Mouse (Mus musculus): ENCODE measurements around the gene Alk.

Gene Alk

DNA sequence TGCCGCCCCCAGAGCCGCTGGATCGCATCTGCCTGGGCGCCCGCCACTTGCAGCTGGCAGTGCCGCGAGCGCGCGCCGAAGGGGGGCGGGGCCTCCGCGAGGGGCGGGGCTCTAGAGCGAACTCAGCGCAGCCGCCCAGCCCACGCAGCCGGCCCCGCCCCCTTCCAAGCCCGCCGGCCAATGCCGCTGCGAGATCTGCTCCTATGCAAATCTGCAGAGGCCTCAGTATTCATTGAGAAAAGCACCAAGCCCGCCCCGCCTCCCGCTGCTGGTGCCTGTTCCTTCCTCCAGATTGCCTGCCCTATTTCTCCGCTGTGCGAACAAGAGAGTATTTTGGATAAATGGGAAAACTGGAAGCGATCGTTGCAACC, at the start of gene Alk:
TSS of gene Alk (minus strand) at position 18 of the 371 bp plus-strand sequence.
- in situ Hi-C loops (cut with MboI; ENCODE audit: low pct_unique_long_range_greater_than_20kb in 1 of 2, low sequenced_read_pairs in 2 of 2, unreplicated experiment in 1 of 2) = loop anchor here (10.0 kb wide), 1 partner anchor 180 kb away; no protein-coding TSS in a partner anchor

DNA sequence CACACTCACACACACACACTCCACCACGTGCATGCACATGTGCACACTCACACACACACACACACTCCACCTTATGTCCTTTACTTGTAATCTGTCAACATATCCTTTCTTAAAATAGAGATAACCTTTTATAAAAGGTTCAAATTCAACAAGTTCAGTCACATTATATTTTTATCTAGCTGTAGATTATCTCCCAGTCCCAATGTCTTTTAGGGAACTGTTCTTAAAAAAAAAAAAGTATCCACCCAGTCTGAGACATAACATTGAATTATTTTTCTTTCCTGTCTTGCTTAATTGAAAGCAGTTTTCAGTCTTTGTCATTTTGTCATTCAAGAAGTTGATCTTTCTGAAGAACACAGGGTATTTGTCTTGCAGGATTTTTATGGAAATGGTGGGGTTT, 48.4 kb upstream of the Alk start:
- in situ Hi-C loops (cut with MboI; ENCODE audit: low pct_unique_long_range_greater_than_20kb in 1 of 2, low sequenced_read_pairs in 2 of 2, unreplicated experiment in 1 of 2) = no loop called here

DNA sequence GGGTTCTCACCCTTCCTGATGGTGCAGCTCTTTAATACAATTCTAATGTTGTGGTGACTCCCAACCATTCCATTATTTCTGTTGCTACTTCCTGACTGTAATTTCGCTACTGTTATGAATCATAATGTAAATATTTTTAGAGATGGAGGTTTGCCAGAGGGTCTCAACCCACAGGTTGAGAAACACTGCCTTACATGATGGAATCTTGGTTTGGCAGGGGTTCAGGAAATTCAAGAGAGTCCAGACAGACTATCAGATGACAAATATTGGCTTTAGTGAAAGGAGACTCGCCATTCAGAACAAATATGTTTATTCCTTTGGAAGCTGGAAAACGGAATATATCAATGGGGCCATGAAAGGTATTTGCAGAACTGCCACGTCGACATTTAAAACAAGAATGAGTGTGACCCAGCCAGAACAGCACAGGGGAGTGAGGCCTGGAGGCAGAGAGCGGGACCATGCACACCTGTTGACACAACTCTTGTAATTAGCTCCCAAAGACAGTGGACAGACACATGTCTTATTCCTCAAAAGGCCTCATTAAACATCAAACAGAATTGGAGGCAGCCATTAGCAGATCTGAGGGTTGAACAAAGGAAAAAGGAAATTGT, 44.3 kb upstream of the Alk start:
- in situ Hi-C loops (cut with MboI; ENCODE audit: low pct_unique_long_range_greater_than_20kb in 1 of 2, low sequenced_read_pairs in 2 of 2, unreplicated experiment in 1 of 2) = no loop called here

DNA sequence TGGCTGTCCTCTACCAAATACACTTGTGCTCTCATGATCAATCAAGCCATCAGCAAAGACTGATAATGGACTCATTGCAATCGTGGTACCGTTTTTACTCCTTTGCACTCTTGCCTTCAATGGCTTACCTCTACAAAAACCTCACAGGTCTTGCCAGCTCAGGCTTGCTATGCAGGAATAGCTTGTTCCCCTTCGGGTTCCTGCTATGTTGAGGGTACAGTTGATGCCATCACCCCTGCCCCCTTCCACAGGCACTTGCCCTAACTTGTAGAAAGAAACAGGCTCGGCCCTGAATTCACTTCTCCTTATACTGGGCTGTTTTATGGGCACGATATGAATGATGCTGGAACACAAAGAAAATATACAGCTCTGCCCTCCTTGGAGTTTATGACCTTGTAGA, 41.7 kb upstream of the Alk start:
- in situ Hi-C loops (cut with MboI; ENCODE audit: low pct_unique_long_range_greater_than_20kb in 1 of 2, low sequenced_read_pairs in 2 of 2, unreplicated experiment in 1 of 2) = no loop called here

DNA sequence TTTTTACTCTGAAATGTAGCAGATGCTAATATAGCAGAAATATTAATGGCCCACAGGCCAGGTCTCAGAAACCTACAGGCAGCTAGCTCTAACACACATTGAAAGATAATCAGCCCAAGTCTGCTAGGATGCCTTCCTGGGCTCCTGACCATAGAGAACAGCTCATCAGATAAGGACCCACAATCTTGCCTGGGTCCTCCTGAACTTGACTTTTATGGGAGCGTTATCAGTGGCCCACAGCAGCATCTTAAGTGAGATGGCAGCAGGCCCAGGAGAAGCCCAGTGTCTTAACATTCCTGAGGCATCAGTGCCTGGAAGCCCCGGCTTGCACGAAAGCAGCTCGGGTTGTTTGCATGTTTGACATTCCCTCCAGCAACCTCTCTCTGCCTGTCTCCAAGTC, 35.7 kb upstream of the Alk start:
- in situ Hi-C loops (cut with MboI; ENCODE audit: low pct_unique_long_range_greater_than_20kb in 1 of 2, low sequenced_read_pairs in 2 of 2, unreplicated experiment in 1 of 2) = no loop called here

DNA sequence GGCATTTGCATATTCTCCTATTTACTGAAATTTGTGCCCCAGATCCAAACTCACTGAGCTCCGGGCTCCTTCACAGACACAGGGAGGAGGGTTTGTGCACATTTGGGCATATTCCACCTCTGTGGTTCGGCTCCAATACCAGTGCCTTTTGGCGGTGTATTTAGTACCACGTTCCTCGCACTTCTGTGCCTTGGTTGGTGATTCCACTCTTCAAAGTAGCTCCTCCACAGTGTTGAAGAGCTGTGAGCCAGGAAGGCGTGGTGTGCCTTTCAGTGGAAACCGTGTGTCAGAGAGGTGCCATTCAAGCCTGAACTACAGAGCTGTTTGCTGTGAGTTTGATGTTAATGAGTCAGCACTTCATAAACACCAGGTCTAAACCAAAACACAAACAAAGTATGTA, 35.0 kb upstream of the Alk start:
- in situ Hi-C loops (cut with MboI; ENCODE audit: low pct_unique_long_range_greater_than_20kb in 1 of 2, low sequenced_read_pairs in 2 of 2, unreplicated experiment in 1 of 2) = no loop called here

DNA sequence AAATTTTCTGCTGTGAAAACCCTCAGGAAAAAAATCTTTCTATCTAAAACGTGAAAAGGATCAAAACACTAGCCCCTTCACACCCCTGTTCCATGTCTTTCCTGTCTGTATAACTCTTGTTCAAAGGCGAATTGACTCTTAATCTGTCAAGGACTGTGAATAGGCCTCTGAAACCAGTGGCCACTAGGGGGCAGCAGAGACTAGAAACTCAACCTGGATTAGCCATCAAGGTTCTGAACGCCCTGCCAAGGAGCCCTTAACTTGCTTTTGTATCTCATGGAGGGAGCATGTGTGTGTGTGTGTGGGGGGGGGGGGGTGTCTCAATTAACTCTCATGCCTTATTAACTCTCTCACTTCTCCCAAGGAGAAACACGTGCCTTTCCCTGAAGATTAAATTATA, 1.8 kb upstream of the Alk start:
- in situ Hi-C loops (cut with MboI; ENCODE audit: low pct_unique_long_range_greater_than_20kb in 1 of 2, low sequenced_read_pairs in 2 of 2, unreplicated experiment in 1 of 2) = loop anchor here (10.0 kb wide), 1 partner anchor 179 kb away; no protein-coding TSS in a partner anchor

DNA sequence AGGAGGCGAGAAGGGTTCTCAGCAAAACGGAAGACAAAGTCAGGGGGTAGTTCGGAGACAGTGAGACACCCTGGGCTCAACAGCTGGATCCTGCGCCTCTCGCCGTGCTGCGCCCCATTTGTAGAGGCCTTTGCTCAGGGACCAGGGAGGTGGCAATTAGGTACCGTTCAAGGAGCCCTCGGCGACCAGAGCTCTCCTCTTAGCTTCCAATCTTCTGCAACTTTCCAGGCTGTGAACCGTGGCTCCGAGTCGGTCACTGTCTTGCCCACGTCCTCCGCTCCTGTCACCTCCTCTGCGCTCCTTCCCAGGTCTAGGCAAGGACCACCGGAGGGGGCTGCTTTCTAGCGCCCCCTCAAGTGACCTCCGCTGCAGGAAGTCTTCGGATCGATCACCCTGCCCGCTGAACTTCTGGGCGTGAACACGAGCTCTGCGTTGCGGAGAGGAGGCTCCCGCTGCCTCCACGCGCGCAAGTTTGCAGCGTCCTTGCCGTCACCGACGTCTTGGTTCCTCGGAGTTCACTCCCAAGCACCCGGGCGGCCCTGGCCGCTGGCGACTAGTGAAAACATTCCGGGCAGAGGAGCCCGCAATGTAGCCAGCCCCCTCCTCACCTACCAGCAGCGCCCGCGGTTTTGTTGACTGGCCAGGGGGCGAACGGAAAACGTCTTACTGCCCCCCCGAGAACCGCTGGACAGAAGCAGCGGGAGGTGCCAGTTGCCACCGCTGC, 379 bp downstream of the Alk start:
- in situ Hi-C loops (cut with MboI; ENCODE audit: low pct_unique_long_range_greater_than_20kb in 1 of 2, low sequenced_read_pairs in 2 of 2, unreplicated experiment in 1 of 2) = loop anchor here (10.0 kb wide), 1 partner anchor 181 kb away; no protein-coding TSS in a partner anchor

DNA sequence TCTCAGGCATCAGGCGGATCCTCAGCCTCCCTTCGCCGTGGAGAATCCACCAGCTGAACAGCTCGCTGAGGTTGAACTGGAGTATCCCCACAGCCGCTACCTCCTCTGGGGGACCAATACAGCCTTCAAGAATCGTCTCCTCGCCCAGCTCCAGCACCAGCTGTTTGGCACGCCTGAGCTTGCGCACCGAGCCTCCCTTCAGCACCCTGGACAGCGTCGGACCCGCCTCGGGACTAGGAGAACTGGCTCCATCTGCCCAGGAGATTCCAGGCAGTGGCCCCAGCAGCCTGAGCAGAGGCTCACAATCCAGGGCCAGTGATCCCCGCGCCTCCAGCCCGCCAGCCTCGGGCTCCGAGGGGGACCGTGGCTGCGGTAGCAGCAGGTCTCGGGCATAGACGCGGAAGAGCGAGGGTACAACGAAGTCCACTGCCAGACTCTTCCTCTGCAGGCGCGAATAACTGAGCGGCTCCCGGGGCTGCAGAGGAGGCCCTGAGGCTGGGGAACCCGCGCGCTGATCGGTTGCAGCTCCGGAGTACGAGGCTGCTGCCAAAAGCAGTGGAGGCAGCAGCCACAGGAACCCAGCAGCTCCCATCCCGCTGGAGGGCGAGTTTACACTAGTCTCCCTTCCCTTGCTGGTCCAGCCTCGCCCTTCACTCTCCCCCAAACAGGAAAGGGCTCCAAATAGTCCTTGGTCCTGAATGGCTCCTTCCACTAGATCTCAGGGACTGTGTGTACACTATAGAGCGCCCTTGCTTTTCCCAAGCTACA, 1.1 kb downstream of the Alk start:
- in situ Hi-C loops (cut with MboI; ENCODE audit: low pct_unique_long_range_greater_than_20kb in 1 of 2, low sequenced_read_pairs in 2 of 2, unreplicated experiment in 1 of 2) = loop anchor here (10.0 kb wide), 1 partner anchor 181 kb away; no protein-coding TSS in a partner anchor

DNA sequence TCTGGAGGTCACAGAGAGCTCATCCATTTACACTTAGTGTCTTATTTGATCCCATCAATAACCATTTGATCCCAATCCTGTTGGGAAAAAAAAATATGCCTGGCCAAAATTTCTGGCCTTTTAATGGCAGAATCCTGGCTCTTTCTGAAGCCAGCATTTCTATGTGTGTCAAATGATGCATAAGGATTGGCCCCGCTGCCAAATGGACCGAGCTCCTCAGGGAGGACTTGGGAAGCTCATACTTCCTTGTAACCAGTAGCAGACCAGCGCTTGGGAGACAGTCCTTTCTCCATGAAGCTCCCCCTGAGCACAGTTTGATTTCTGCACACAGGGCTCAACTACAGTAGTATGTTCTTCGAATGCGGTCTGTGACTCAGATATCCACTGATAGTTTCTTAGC, 3.6 kb downstream of the Alk start:
- in situ Hi-C loops (cut with MboI; ENCODE audit: low pct_unique_long_range_greater_than_20kb in 1 of 2, low sequenced_read_pairs in 2 of 2, unreplicated experiment in 1 of 2) = loop anchor here (10.0 kb wide), 1 partner anchor 184 kb away; no protein-coding TSS in a partner anchor

DNA sequence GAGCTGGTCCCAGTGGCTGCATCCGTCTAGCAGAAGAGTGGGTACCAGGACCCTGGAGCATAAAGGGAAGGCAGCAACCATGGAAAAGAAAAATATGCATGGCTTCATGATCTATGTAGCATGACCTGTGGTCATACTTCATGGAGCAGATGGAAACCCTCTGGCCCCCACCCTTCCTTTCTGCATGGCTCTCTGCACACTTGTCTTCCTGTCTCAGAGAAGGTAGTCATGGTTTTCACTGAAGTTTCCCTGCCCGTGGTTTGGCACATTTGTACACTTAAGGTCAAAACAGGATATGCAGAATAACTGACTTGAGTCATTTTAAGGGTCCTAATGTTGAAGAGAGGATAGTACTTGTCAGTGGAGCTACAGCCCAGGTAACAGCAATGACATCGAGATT, 16.8 kb downstream of the Alk start:
- in situ Hi-C loops (cut with MboI; ENCODE audit: low pct_unique_long_range_greater_than_20kb in 1 of 2, low sequenced_read_pairs in 2 of 2, unreplicated experiment in 1 of 2) = no loop called here

DNA sequence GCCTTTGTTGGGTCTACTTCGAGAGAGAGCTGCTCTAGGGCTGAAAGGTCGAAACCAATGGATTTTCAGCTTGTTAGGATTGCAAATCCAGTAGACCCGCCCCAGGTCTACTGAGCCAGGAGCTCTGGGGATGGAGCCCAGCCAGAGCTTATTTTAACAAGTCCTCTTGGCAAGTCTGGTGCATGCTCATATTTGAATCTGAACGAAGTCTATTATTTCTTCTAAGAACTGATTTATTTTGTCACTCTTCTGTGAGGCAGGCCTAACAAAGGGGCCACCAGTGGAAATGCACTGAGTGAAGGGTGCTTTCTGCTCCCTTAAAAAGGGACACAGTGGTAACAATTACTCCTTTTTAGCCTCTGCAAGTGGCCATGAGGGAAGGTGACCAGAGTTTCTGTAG, 24.3 kb downstream of the Alk start:
- in situ Hi-C loops (cut with MboI; ENCODE audit: low pct_unique_long_range_greater_than_20kb in 1 of 2, low sequenced_read_pairs in 2 of 2, unreplicated experiment in 1 of 2) = no loop called here

DNA sequence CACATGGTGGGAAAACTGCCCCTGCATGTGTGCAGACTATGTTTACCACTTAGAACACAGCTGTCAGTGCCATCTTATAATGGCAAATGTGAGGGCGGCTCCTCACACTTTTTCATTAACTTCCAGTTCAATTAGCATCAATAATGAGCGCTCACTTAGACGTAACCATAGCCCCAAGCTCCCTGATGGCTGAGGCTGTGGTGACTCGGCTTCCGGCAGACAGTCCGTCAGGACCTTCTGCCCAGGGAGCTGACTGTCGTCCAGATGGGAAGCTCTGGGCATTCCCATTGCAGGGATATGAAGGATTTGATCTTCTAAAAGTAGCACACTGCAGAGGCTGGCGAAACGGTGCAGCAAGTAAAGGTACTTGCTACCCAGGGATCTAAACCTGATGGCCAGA, 25.1 kb downstream of the Alk start:
- in situ Hi-C loops (cut with MboI; ENCODE audit: low pct_unique_long_range_greater_than_20kb in 1 of 2, low sequenced_read_pairs in 2 of 2, unreplicated experiment in 1 of 2) = no loop called here

DNA sequence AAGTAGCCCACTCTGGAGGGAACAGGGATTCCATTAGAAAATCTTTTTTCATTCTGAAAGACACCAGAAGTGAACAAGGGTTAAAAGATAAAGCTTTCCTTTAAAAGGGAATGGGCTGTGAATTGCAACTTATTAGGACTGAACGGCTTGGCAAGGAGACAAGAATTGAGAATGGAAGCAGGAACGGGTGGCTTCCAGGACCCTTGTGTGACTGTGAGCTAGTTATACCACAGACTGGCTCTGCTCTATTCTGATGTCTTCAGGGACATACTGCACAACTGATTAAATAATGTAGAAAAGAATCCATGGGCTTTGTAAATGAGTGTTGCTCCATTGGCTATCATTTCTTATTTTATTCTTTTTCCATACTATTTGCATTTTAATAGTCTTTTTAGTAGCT, 33.0 kb downstream of the Alk start:
- in situ Hi-C loops (cut with MboI; ENCODE audit: low pct_unique_long_range_greater_than_20kb in 1 of 2, low sequenced_read_pairs in 2 of 2, unreplicated experiment in 1 of 2) = no loop called here

DNA sequence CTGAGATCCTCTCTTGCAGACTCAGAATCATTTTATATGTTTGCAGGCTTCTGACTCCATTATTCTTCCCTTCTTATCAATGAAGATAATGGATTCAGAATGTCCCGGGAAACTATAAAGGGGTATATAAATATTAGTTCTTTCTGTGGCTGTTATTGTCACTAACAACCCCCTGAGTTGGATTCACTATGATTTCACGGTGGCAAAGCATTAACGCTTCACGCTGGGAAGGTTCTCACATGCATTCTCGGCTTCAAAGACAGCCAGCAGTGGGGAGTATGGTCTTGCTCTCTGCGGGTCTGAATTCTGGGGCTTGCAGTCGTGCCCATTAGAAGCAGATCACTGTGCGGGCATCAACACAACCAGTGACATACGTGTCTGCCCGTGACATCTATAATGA, 34.9 kb downstream of the Alk start:
- in situ Hi-C loops (cut with MboI; ENCODE audit: low pct_unique_long_range_greater_than_20kb in 1 of 2, low sequenced_read_pairs in 2 of 2, unreplicated experiment in 1 of 2) = no loop called here

DNA sequence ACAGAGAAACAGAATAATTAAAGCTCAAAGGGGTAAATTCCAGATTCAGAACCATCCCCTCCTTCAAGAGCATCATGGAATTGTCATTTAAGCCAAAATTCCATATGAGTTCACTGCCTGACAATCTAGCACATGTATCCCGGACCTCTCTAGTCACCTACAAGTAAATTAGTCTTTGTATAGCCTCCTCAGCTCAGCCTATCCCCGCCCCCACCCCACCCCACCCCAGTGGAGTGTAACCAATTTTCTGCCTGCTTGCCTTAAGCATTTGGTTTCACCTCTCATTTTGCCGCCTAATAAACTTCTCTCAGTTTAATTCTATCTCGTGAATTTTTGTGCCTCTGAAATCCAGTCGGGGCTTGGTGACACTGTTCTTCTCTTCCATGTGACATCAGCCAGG, 41.0 kb downstream of the Alk start:
- in situ Hi-C loops (cut with MboI; ENCODE audit: low pct_unique_long_range_greater_than_20kb in 1 of 2, low sequenced_read_pairs in 2 of 2, unreplicated experiment in 1 of 2) = no loop called here

DNA sequence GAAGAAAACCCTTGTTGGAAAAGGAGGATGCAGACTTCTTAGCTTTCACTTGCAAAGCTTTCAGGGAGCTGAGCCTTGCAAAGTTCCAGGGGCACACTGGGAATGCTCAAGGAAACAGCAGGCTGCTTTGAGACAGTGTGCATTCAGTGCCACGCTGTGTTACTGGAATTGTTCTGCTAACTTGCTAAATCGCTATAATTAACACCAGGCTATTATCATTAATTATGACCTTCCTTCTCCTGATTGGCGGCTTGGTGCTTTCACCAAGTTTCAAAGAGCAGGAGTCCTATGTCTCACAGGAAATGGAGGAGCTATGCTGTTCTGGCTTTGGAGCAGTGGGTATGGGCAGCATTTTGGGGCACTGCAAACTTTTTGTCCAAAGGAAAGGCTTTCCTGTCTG, 43.0 kb downstream of the Alk start:
- in situ Hi-C loops (cut with MboI; ENCODE audit: low pct_unique_long_range_greater_than_20kb in 1 of 2, low sequenced_read_pairs in 2 of 2, unreplicated experiment in 1 of 2) = no loop called here

DNA sequence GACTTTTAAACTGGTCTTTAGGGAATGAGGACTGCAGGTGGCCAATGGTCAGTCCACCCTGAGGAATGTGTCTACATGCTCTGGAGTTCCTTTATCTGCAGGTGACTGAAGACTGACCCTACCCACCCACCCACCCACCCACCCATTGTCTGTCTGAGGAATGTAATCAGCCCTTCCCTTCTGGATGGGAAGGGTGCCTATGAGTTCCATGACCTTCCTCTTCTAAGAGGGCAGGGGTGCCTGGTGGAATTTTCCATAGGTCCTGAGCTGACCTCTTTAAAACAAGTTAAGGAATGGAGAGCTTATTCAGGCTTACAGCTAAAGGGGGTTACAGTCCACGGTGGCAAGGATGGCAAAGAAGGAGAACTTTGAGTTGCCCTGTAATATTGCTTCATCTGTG, 43.7 kb downstream of the Alk start:
- in situ Hi-C loops (cut with MboI; ENCODE audit: low pct_unique_long_range_greater_than_20kb in 1 of 2, low sequenced_read_pairs in 2 of 2, unreplicated experiment in 1 of 2) = no loop called here

DNA sequence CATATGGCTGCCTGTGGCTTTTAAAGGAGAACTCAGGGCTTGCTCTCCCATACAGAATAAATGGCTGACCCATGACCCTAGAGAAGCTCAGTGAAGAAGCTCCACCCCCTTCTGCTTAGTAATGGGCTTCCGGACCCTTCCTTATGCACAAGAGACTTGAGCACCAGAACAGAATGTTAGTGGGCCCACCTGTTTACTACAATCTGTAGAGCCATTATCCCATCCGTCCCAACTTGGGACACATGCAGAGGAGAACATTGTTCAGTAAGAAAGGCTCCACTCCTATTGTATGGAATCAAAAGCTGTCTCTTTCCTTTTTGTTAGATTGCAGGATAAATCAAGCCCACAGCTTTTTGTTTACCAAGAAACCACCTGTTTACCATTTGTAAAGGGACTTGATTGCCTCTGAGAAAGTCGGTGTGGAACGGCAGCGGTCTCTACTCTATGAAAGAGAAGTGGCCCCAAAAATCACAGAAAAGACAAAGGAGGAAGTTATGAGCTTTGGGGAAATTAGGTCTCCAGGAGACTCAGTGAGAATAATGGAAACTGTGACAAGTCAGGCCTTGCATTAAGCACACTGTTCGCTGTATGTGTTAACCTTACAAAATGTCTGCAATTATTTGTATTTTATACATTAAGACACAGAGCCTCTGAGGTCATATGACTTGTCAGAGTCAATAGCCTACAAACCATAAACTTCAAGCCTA, 47.2 kb downstream of the Alk start:
- in situ Hi-C loops (cut with MboI; ENCODE audit: low pct_unique_long_range_greater_than_20kb in 1 of 2, low sequenced_read_pairs in 2 of 2, unreplicated experiment in 1 of 2) = no loop called here
